Mouse (Mus musculus): ENCODE results near the gene Stx6. TPM values are rescaled to one million over a fixed set of nuclear protein-coding genes. Genes with fewer than 3 reads are reported as not detected.
"Not testable (repeated sequence)": the region's sequence is repeated elsewhere in the genome, so short reads cannot be mapped to it uniquely, and the experiment has no call there.

Gene Stx6
- polyA plus RNA-seq, 1 experiment from 2014 or later = 115 TPM

DNA sequence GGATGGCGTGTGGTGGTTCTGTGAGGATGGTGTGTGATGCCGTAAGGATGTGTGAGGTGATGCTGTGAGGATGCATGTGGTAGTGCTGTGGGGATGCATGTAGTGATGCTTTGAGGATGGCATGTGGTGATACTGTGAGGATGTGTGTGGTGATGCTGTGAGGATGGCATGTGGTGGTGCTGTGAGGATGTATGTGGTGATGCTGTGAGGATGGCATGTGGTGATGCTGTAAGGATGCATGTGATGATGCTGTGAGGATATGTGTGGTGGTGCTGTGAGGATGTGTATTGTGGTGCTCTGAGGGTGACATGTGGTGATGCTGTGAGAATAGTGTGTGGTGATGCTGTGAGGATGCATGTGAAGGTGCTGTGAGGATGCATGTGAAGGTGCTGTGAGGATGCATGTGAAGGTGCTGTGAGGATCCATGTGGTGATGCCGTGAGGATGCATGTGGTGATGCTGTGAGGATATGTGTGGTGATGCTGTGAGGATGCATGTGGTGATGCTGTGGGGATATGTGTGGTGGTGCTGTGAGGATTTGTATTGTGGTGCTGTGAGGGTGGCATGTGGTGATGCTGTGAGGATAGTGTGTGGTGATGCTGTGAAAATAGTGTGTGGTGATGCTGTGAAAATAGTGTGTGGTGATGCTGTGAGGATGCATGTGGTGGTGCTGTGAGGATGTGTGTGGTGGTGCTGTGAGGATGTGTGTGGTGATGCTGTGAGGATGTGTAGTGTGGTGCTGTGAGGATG is 14.6 kb downstream of the Stx6 start:
- Histone ChIP-seq H3K4me2 (no peak overlapping the region), H3K4me1 (peaks cover 4% of the 10 kb centered on the region; the same call in 1 of the 2 replicates), H3K9ac (no peak overlapping the region)

DNA sequence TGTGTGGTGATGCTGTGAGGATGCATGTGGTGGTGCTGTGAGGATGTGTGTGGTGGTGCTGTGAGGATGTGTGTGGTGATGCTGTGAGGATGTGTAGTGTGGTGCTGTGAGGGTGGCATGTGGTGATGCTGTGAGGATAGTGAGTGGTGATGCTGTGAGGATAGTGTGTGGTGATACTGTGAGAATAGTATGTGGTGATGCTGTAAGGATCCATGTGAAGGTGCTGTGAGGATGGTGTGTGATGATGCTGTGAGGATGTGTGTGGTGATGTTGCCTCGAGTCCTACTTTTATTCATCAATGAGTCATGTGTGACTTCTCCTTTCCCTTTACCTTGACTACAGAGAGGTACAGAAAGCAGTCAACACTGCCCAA is 15.1 kb downstream of the Stx6 start:
- not testable (repeated sequence) for H3K27me3 ChIP-seq; H3K27ac ChIP-seq; H3K9me3 ChIP-seq (replicated peaks); ATAC-seq; H3K4me2 ChIP-seq; H3K4me1 ChIP-seq; H3K4me3 ChIP-seq; H3K9ac ChIP-seq
- H3K36me3 ChIP-seq (ENCODE audit: poor library complexity, severe bottlenecking) = peaks cover 32% of the 10 kb centered on the region
- WGBS = 96% methylated on average over 1 of the region's 1 CpGs

More for the DNA sequence above, 14.6 kb downstream of the Stx6 start:
- 90% methylated on average over 3 of the region's 3 CpGs for WGBS
- peaks cover 29% of the 10 kb centered on the region for H3K36me3 ChIP-seq (ENCODE audit: poor library complexity, severe bottlenecking)
- no peaks in the 10 kb centered on the region for H3K27me3 ChIP-seq
- no peaks in the 10 kb centered on the region for H3K9me3 ChIP-seq (replicated peaks)
- no peak overlapping the region for H3K4me3 ChIP-seq
- no peak for ATAC-seq
- no peak overlapping the region for H3K27ac ChIP-seq

DNA sequence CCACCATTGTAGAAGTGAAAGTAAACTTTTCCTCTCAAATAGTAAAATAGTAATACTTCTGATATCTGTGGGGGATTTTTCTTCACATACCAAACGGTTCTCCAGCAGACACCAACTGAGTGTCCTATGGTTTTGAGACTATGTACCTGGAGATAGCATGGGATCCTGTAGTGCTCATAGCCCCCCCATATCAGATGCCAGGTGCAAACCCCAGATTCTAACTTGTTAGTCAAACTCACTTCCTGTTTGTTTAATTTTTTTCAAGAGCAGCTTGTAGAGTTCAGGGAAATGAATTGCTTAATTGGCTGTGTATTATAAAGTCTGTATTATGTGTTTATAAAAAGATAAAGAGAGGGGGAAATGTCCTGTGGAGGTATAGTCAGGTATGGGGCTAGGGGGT is 15.9 kb downstream of the Stx6 start:
- Histone ChIP-seq H3K4me2 (no peak overlapping the region), H3K27me3 (no peaks in the 10 kb centered on the region), H3K9me3 (replicated peaks) (no peaks in the 10 kb centered on the region), H3K4me3 (no peak overlapping the region), H3K27ac (no peak overlapping the region), H3K9ac (no peak overlapping the region), H3K36me3 (ENCODE audit: poor library complexity, severe bottlenecking) (peaks cover 40% of the 10 kb centered on the region), H3K4me1 (peaks cover 4% of the 10 kb centered on the region; the same call in 1 of the 2 replicates)
- 88% methylated on average over 1 of the region's 1 CpGs for WGBS
- no peak for ATAC-seq

DNA sequence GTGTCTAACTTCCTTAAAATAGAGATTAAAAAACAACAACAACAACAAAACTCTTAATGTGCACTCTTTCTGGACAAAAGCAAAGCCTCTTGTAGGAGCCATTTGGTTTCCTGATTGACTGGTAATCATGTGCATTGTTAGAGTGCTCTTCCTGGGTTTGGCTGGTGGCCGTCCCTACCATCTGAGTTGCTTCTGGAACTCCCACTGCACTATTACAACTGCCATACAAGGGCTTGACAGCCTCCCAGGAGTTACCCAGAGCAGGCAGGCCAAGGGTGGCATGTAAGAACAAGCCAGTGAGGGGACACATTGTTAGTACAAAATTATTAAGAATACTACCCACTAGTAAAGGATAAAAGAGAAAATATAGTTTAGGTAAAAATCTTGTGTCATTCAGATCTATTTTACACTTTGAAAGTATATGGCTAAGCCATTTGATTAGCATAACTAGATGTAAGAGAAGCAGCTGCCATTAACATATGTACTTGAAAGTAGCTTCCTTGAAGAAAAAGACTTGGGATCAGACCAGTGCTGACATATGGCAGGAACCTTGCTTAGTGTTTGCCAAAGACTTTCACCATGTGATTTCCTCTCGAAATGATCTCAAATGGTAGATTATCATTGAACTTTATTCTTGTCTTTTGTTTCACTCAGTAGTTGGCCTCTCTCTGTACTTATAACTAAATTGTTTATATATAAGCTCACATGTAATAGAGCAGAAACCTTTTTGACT is 19.8 kb downstream of the Stx6 start:
- H3K4me2 ChIP-seq = no peak overlapping the region
- H3K4me3 ChIP-seq = no peak overlapping the region
- 73% methylated on average over 2 of the region's 2 CpGs for WGBS
- H3K27me3 ChIP-seq = no peaks in the 10 kb centered on the region
- no peaks in the 10 kb centered on the region for H3K9me3 ChIP-seq (replicated peaks)
- H3K9ac ChIP-seq = no peak overlapping the region
- H3K27ac ChIP-seq = peak overlapping the region; percentile 14
- no peaks in the 10 kb centered on the region for H3K4me1 ChIP-seq
- H3K36me3 ChIP-seq (ENCODE audit: poor library complexity, severe bottlenecking) = peaks cover 67% of the 10 kb centered on the region
- peak; percentile 67; the same call in 1 of the 2 replicates for ATAC-seq

DNA sequence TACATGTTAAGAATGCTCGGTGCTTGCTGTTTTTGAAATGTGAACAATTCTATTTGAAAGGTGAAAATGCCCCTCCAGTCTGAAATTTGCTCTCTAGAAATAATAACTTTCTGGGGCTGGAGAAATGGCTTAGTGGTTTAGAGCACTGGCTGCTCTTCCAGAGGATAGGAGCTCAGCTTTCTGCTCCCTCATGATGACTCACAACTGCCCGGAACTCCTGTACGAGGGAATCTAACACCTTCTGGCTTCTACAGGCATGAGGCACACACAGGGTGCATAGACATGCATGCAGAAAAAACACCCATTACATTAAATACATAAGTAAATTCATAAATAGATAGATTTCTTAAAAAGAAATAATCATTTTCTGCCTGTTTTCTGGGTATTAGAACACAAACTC is 25.7 kb downstream of the Stx6 start:
- WGBS = 87% methylated on average over 3 of the region's 3 CpGs
- no peak for ATAC-seq
- H3K9ac ChIP-seq = no peak overlapping the region
- no peaks in the 10 kb centered on the region for H3K4me1 ChIP-seq
- H3K27ac ChIP-seq = no peak overlapping the region
- H3K27me3 ChIP-seq = no peaks in the 10 kb centered on the region
- no peak overlapping the region for H3K4me3 ChIP-seq
- H3K36me3 ChIP-seq (ENCODE audit: poor library complexity, severe bottlenecking) = peaks cover 50% of the 10 kb centered on the region
- H3K4me2 ChIP-seq = no peak overlapping the region
- no peaks in the 10 kb centered on the region for H3K9me3 ChIP-seq (replicated peaks)

DNA sequence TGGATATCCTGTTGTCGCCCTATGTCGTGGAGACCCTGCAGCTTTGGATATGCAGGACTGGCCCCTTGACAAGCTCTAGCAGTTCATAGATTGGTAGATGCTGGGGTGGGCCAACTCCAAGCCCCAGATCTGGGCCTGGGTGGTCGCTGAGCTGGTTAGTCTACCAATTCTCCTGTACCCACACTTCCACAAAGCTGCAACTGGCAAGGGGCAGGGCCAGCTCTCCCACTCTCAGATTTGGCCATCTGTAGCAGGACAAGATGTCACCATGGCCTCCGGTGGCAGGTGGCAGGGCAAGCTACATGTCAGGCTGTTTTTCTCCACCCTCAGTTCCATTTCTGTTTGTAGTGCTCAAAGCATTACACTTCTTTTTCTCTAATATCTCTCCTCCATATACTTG is 30.1 kb downstream of the Stx6 start:
- H3K4me2 ChIP-seq = no peak overlapping the region
- H3K9ac ChIP-seq = no peak overlapping the region
- no peaks in the 10 kb centered on the region for H3K27me3 ChIP-seq
- peaks cover 58% of the 10 kb centered on the region for H3K36me3 ChIP-seq (ENCODE audit: poor library complexity, severe bottlenecking)
- H3K4me1 ChIP-seq = peaks cover 19% of the 10 kb centered on the region
- no peak overlapping the region for H3K4me3 ChIP-seq
- H3K27ac ChIP-seq = no peak overlapping the region
- no peak for ATAC-seq
- 90% methylated on average over 4 of the region's 4 CpGs for WGBS
- no peaks in the 10 kb centered on the region for H3K9me3 ChIP-seq (replicated peaks)

DNA sequence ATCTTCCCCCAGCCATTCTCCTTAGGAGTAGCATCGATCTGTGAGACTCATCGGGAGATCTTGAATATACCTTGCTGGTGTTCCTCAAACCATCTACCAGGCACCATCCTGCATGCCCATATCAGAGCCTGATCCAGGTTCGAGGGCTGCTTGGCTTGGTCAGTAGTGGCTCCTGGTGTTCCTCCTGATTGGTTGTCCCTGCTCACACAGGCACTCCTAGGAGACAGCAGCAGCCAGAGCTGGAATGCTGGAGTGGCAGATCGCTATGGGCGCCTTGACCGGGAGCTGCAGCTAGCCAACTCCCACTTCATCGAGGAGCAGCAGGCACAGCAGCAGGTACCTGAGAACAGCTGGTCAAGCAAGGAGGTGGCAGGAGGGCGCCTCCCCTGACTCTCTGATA is 32.7 kb downstream of the Stx6 start:
- Histone ChIP-seq H3K36me3 (ENCODE audit: poor library complexity, severe bottlenecking) (peaks cover 73% of the 10 kb centered on the region), H3K4me1 (peaks cover 40% of the 10 kb centered on the region), H3K4me2 (no peak overlapping the region), H3K27ac (peak overlapping the region; percentile 48; the same call in 1 of the 2 replicates), H3K9ac (no peak overlapping the region), H3K4me3 (no peak overlapping the region), H3K9me3 (replicated peaks) (no peaks in the 10 kb centered on the region), H3K27me3 (no peaks in the 10 kb centered on the region)
- WGBS = 85% methylated on average over 8 of the region's 8 CpGs
- ATAC-seq = no peak

DNA sequence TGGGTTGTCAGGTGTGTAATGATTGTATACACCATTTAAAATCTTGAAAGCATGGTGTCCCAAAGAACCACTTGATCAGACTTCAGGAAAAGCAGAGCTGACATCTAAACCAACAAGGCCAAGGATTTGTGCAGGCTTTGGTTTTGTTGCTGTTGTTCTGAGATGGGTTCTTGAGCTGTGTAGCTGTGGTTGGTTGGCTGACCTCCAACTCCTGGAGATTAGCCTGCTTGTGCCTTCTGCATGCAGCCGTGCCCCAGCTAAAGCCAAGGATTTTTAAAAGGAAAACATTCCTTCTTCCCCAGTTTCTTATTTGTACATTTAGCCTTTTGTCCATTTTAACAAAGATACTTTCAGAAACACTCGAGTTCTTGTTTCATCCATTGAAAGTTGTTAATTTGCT is 33.2 kb downstream of the Stx6 start:
- no peak overlapping the region for H3K4me2 ChIP-seq
- peaks cover 45% of the 10 kb centered on the region for H3K4me1 ChIP-seq
- WGBS = 38% methylated on average over 2 of the region's 2 CpGs
- ATAC-seq = no peak
- no peak overlapping the region for H3K4me3 ChIP-seq
- no peaks in the 10 kb centered on the region for H3K9me3 ChIP-seq (replicated peaks)
- peaks cover 71% of the 10 kb centered on the region for H3K36me3 ChIP-seq (ENCODE audit: poor library complexity, severe bottlenecking)
- no peak overlapping the region for H3K9ac ChIP-seq
- H3K27me3 ChIP-seq = no peaks in the 10 kb centered on the region
- peak overlapping the region; percentile 48; the same call in 1 of the 2 replicates for H3K27ac ChIP-seq

DNA sequence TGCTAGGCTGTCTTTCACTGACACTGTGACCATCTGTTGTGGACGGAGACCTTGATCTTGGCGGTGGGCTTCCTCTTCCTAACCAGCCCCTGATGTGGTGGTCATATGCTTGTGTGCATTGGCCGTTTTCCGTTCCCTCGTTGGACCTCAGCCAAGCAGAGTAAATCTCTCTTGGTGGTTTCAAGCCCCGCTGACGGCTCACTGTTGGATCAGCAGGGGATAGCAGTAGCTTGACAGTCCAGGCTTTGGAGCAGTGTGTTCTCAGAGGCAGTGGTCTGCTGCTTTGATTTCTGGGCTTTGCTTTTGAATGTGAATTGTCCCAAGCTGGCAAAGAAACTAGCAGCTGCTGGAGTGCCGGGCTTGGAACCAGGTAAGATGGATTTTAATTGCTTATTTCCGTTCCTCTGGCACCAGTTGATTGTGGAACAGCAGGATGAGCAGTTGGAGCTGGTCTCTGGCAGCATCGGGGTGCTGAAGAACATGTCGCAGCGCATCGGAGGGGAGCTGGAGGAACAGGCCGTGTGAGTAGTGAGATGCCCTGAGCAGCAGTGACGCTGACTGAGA is 34.4 kb downstream of the Stx6 start:
- Histone ChIP-seq H3K27ac (peak overlapping the region; percentile 79), H3K4me1 (peaks cover 52% of the 10 kb centered on the region), H3K4me2 (no peak overlapping the region), H3K9me3 (replicated peaks) (no peaks in the 10 kb centered on the region), H3K27me3 (no peaks in the 10 kb centered on the region), H3K36me3 (ENCODE audit: poor library complexity, severe bottlenecking) (peaks cover 74% of the 10 kb centered on the region), H3K9ac (no peak overlapping the region), H3K4me3 (no peak overlapping the region)
- ATAC-seq = peak; percentile 76
- 57% methylated on average over 15 of the region's 15 CpGs for WGBS

DNA sequence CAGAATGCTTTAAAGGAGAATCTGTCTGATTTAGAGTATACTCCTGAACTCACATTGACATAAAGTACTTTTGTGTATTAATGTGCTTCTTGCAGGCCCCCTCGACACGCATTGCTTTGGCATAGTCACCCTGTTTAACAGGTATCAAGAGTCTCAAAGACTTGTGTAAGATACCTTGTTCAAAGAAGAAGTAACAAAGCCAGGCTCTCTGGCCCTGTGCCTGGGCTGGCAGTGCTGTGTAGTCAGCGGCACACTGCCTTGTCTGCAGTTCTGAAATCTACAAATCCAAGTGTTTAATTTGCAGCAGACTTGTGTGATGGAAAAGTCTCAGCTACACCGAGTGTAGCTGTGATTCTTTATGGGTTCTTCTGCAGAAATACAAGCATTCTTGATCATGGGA is 38.2 kb downstream of the Stx6 start:
- Histone ChIP-seq H3K9me3 (replicated peaks) (no peaks in the 10 kb centered on the region), H3K4me3 (no peak overlapping the region), H3K36me3 (ENCODE audit: poor library complexity, severe bottlenecking) (peaks cover 67% of the 10 kb centered on the region), H3K4me1 (peaks cover 62% of the 10 kb centered on the region), H3K27me3 (no peaks in the 10 kb centered on the region), H3K4me2 (no peak overlapping the region), H3K9ac (no peak overlapping the region), H3K27ac (peak overlapping the region; percentile 64)
- WGBS = 69% methylated on average over 4 of the region's 4 CpGs
- ATAC-seq = 0 out of 2 replicates have a peak, but pooled peaks have one; percentile 23

DNA sequence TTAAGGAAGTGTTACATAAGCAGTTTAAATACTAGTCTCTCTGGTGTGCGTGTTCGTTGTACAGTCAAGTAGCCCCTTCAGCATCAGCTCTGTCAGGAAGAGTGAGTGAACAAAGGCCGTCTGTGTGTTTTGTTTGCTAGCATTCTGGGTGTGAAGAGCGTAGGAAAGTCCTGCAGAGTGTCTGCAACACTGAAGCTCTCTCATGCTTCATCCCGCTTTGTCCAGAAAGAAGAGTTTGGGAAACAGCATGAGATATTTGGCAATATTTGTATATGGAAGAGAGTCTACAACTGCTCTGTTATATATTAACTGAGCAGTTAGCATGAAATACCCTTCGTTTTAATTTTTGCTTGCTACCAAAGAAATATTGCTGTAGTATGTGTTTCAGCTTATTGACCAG is 41.0 kb downstream of the Stx6 start:
- 66% methylated on average over 6 of the region's 6 CpGs for WGBS
- Histone ChIP-seq H3K4me3 (no peak overlapping the region), H3K9me3 (replicated peaks) (no peaks in the 10 kb centered on the region), H3K4me1 (peaks cover 74% of the 10 kb centered on the region), H3K27ac (no peak overlapping the region), H3K4me2 (no peak overlapping the region), H3K36me3 (ENCODE audit: poor library complexity, severe bottlenecking) (peaks cover 58% of the 10 kb centered on the region), H3K27me3 (no peaks in the 10 kb centered on the region), H3K9ac (no peak overlapping the region)
- ATAC-seq = no peak

DNA sequence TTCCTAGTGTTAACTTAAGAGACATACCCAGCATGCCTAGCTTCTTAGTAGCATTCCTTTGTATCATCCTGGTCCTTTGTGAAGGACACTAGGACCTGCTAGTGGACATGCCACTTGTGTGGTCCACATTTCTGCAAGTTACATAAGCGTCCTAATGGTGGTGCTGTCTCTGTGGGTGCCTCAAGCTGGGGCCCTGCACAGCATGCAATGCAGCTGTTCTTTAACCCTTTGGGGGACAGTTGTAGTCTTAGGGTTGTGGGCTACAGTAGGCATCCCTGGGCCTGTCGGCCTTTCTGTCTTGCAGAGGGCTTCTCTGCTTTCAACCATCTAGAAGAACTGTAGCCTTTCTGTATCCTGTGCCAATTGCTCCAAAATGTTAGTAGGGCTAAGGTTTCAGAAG is 42.5 kb downstream of the Stx6 start:
- Histone ChIP-seq H3K9ac (no peak overlapping the region), H3K27ac (peak overlapping the region; percentile 48; the same call in 1 of the 2 replicates), H3K27me3 (no peaks in the 10 kb centered on the region), H3K4me1 (peaks cover 74% of the 10 kb centered on the region), H3K4me2 (no peak overlapping the region), H3K36me3 (ENCODE audit: poor library complexity, severe bottlenecking) (peaks cover 47% of the 10 kb centered on the region), H3K9me3 (replicated peaks) (no peaks in the 10 kb centered on the region), H3K4me3 (no peak overlapping the region)
- no peak for ATAC-seq
- 46% methylated on average over 2 of the region's 2 CpGs for WGBS
